Comparison of ENCODE assay signal across 8 mouse cellular contexts in genomic region chr6:117660576-117660975, GRCm38 (mm10).
A peak's percentile ranks its signal among the peaks of the same experiment; 100 is the strongest.
DNase-seq lines count a peak whose midpoint lies in the region; ATAC-seq and TF ChIP-seq lines count a peak whose summit lies in the region.

No protein-coding gene starts in this region.

- H3K9me3 ChIP-seq in hindbrain, postnatal 0 days (ENCODE audit: low read length), result no peaks in the 10 kb centered on the region
- H3K9me3 ChIP-seq in hindbrain, embryonic 13.5 days, result no peaks in the 10 kb centered on the region
- H3K9me3 ChIP-seq in E14TG2a.4 (ENCODE audit: low read length), result no peaks in the 10 kb centered on the region

- 12% methylated on average over 1 of the region's 1 CpGs for WGBS in hindbrain, postnatal 0 days
- 20% methylated on average over 1 of the region's 1 CpGs for WGBS in hindbrain, embryonic 13.5 days

- TF ChIP-seq CTCF in hindbrain, postnatal 0 days (IDR thresholded peaks at IDR 0.05; ENCODE audit: low read depth), result peak; percentile 61
- TF ChIP-seq CTCF in E14TG2a.4 (conservative IDR thresholded peaks at IDR 0.05; ENCODE audit: low read length), result peak; percentile 72

- no peak for ATAC-seq in hindbrain, postnatal 0 days
- ATAC-seq in hindbrain, embryonic 13.5 days (ENCODE audit: low FRiP score), result no peak

- H3K9ac ChIP-seq in hindbrain, postnatal 0 days (replicated peaks; ENCODE audit: low read length), result no peak overlapping the region
- H3K9ac ChIP-seq in hindbrain, embryonic 13.5 days, result no peak overlapping the region

- no peak overlapping the region for H3K4me3 ChIP-seq in hindbrain, postnatal 0 days (ENCODE audit: low read length)
- H3K4me3 ChIP-seq in hindbrain, embryonic 13.5 days, result no peak overlapping the region
- no peak overlapping the region for H3K4me3 ChIP-seq in E14TG2a.4 (replicated peaks; ENCODE audit: low read length)

- DNase-seq in hindbrain, postnatal 0 days (ENCODE audit: low spot score), result peak; percentile 21
- peak; percentile 46 to 60 for DNase-seq in adrenal gland, postnatal 36 days
- DNase-seq in kidney, postnatal 14 days, result peak; percentile 44
- peak; percentile 45 for DNase-seq in retina, postnatal 1 day
- no peak for DNase-seq in right cerebral cortex, postnatal 4 days
- DNase-seq in right cerebral cortex, postnatal 25 days, result no peak

- H3K27ac ChIP-seq in hindbrain, postnatal 0 days, result no peak overlapping the region
- H3K27ac ChIP-seq in hindbrain, embryonic 13.5 days, result no peak overlapping the region

- no peaks in the 10 kb centered on the region for H3K4me1 ChIP-seq in hindbrain, postnatal 0 days (ENCODE audit: insufficient read depth, low read length)
- H3K4me1 ChIP-seq in hindbrain, embryonic 13.5 days (replicated peaks), result no peaks in the 10 kb centered on the region
- H3K4me1 ChIP-seq in E14TG2a.4 (replicated peaks; ENCODE audit: low read depth, low read length), result no peaks in the 10 kb centered on the region

- no peaks in the 10 kb centered on the region for H3K36me3 ChIP-seq in hindbrain, postnatal 0 days (ENCODE audit: insufficient read depth, low read length)
- no peaks in the 10 kb centered on the region for H3K36me3 ChIP-seq in hindbrain, embryonic 13.5 days
- no peaks in the 10 kb centered on the region for H3K36me3 ChIP-seq in E14TG2a.4 (ENCODE audit: insufficient read depth, low read length)

- no peak overlapping the region for H3K4me2 ChIP-seq in hindbrain, postnatal 0 days (ENCODE audit: low read depth, low read length)
- H3K4me2 ChIP-seq in hindbrain, embryonic 13.5 days, result no peak overlapping the region

- no peaks in the 10 kb centered on the region for H3K27me3 ChIP-seq in hindbrain, postnatal 0 days (ENCODE audit: insufficient read depth, low read length)
- no peaks in the 10 kb centered on the region for H3K27me3 ChIP-seq in hindbrain, embryonic 13.5 days
- peaks cover 3% of the 10 kb centered on the region; the same call in 1 of the 2 replicates for H3K27me3 ChIP-seq in E14TG2a.4 (ENCODE audit: insufficient read depth, low read length)

Comparison
In these comparisons a context has a peak if more than half of its experiments do, and no peak if none do; other contexts are left out.
1. DNase-seq: peak in hindbrain, postnatal 0 days (single experiment), adrenal gland, postnatal 36 days (2 of 2), kidney, postnatal 14 days (single experiment) and retina, postnatal 1 day (single experiment); none in right cerebral cortex, postnatal 4 days (single experiment) and right cerebral cortex, postnatal 25 days (single experiment).